Mouse (Mus musculus) heart, embryonic 14.5 days (tissue): ENCODE measurements around the gene Atrnl1. TPM values are rescaled to one million over a fixed set of nuclear protein-coding genes. Genes with fewer than 3 reads are reported as not detected.
"Not testable (repeated sequence)": the region's sequence is repeated elsewhere in the genome, so short reads cannot be mapped to it uniquely, and the experiment has no call there.

ENCODE experiments used
- ATAC-seq: fragments of 200-750 bp; cut with Nextera tagmentation; 2 replicates; pipeline ENCODE4 v1.8.0; 2017; ENCODE audit warnings: low read depth, moderate TSS enrichment; ENCODE audit not compliant: insufficient number of reproducible peaks, insufficient read depth, low FRiP score
- H3K27ac ChIP-seq, 2 experiments: fragments of 200-500 bp in 1 of 2; fragments of 300-500 bp in 1 of 2; sonication (generic) in 1 of 2; replicated peaks in 1 of 2; 2 replicates each; pipeline ENCODE4 v1.5.1; 2012 to 2014; ENCODE audit warnings: low read depth in 2 of 2, low read length in 2 of 2, control low read depth in 1 of 2, mild to moderate bottlenecking in 1 of 2, mixed read lengths in 1 of 2; ENCODE audit not compliant: control insufficient read depth in 1 of 2, insufficient read depth in 1 of 2
- H3K27me3 ChIP-seq: fragments of 300-500 bp; sonication (generic); 2 replicates; pipeline ENCODE4 v1.6.1; 2014; ENCODE audit warnings: mild to moderate bottlenecking, low read length, control low read depth; ENCODE audit not compliant: control insufficient read depth, insufficient read depth
- H3K36me3 ChIP-seq: fragments of 300-500 bp; sonication (generic); 2 replicates; pipeline ENCODE4 v1.6.1; 2014; ENCODE audit warnings: mild to moderate bottlenecking, control low read depth, low read length, mixed read lengths; ENCODE audit not compliant: control insufficient read depth, insufficient read depth
- H3K4me1 ChIP-seq, 2 experiments: fragments of 200-500 bp in 1 of 2; fragments of 300-500 bp in 1 of 2; sonication (generic) in 1 of 2; 2 replicates each; pipeline ENCODE4 v1.6.1; 2012 to 2014; ENCODE audit warnings: low read length in 2 of 2, control low read depth in 1 of 2, mixed read lengths in 1 of 2; ENCODE audit not compliant: control insufficient read depth in 2 of 2, insufficient read depth in 2 of 2
- H3K4me2 ChIP-seq: fragments of 300-500 bp; sonication (generic); 2 replicates; pipeline ENCODE4 v1.6.1; 2014; ENCODE audit warnings: mild to moderate bottlenecking, low read length
- H3K4me3 ChIP-seq, 2 experiments: fragments of 200-500 bp in 1 of 2; fragments of 300-500 bp in 1 of 2; sonication (generic) in 1 of 2; 2 replicates each; pipeline ENCODE4 v1.5.1; 2012 to 2014; ENCODE audit warnings: low read length in 2 of 2, mild to moderate bottlenecking in 2 of 2, control low read depth in 1 of 2, low read depth in 1 of 2, moderate library complexity in 1 of 2; ENCODE audit not compliant: control insufficient read depth in 1 of 2, insufficient read depth in 1 of 2
- H3K9ac ChIP-seq: fragments of 300-500 bp; sonication (generic); 2 replicates; pipeline ENCODE4 v1.6.1; 2014; ENCODE audit warnings: mild to moderate bottlenecking, low read length
- H3K9me3 ChIP-seq: fragments of 300-500 bp; sonication (generic); 2 replicates; pipeline ENCODE4 v1.6.1; 2016; ENCODE audit warnings: low read length, control low read depth; ENCODE audit not compliant: control insufficient read depth
- WGBS: fragments of 180-500 bp; shearing (Covaris S2); extraction: QIAGEN DNeasy Blood & Tissue Kit; methylation state at CpG from one replicate; pipeline ENCODE4 v1.1.7; 2014; 5-methylcytosine and 5-hydroxymethylcytosine counted together
- polyA plus RNA-seq: library from polyadenylated mRNA; unstranded; fragments of >200 nt; fragmentation: Nextera tagmentation; extraction: Ambion mirVana; gene quantifications from 2 replicates; pipeline ENCODE4 v1.2.1, GENCODE M21; 2014

Atrnl1 gene
- polyA plus RNA-seq, 1 experiment from 2014 or later, result 4.2 TPM

DNA sequence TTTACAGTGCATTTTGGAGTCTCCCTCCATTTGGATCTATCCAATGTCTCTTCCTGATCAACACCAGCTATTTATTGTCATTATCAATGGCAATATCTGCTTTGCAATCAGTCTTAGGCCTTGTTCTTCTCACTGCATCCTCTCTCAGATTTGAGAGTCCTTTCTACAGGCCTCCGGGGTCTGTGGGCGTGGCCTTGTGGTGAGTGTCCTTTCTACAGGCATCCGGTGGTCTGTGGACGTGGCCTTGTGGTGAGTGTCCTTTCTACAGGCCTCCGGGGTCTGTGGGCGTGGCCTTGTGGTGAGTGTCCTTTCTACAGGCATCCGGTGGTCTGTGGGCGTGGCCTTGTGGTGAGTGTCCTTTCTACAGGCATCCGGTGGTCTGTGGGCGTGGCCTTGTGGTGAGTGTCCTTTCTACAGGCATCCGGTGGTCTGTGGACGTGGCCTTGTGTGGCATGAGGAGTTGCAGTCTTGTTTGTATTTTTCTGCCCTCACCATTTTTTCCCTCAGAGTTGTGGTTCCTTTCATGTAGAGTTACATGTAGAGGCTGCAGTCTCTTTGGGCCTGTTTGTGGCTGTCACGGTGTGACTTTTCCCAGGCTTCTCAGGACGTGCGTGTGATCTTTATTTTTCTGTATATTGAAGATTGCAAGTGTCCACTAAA is 383.5 kb downstream of the Atrnl1 start:
- H3K4me3 ChIP-seq, H3K27me3 ChIP-seq, H3K9me3 ChIP-seq, H3K9ac ChIP-seq, H3K36me3 ChIP-seq, H3K4me2 ChIP-seq, ATAC-seq, H3K4me1 ChIP-seq, H3K27ac ChIP-seq: not testable (repeated sequence)
- 87% methylated on average over 15 of the region's 15 CpGs for WGBS

DNA sequence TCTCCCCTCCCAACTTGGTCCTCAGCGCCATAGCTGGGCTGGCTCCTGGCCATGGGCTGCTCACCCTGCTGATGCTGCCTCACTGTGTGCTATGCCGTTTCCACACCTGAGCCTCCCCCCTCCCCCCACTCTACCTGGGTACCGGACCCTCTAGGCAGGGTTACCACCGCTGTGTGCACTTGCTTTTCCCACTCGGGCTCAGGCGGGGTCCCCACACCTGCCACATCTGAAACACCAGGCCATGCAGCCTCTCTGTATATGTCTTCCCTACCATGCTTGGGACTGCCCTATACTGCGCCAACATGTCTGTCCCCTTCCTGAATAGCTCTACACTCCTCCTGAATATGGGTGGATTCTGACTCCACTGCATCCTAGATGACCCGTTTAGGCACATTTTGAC is 384.2 kb downstream of the Atrnl1 start:
- H3K4me3 ChIP-seq, result no peak overlapping the region
- 91% methylated on average over 8 of the region's 8 CpGs for WGBS
- no peaks in the 10 kb centered on the region for H3K9me3 ChIP-seq
- no peaks in the 10 kb centered on the region for H3K4me1 ChIP-seq
- no peak overlapping the region for H3K27ac ChIP-seq
- no peak for ATAC-seq
- no peaks in the 10 kb centered on the region for H3K27me3 ChIP-seq
- no peaks in the 10 kb centered on the region for H3K36me3 ChIP-seq
- H3K4me2 ChIP-seq, result no peak overlapping the region
- no peak overlapping the region for H3K9ac ChIP-seq

DNA sequence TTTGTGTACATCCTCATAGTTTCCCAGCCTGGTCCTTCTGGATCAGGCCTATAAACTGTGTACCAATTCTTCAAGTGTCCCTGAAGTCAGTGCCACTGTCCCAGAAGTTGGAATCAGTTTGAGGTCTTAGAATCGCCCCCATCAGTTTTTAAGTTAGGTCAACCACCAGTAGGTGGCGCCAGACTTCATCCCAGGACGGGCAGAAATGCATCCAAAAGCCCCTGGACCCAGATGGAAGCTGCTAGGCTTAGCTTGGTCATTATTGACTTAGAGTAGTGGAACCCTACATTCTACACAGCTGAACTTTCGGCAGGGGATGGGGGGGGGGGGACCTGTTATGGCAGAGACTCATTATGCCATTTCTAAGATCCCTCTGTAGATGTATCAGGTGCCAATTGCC is 387.1 kb downstream of the Atrnl1 start:
- Histone ChIP-seq H3K9ac (no peak overlapping the region), H3K9me3 (no peaks in the 10 kb centered on the region), H3K36me3 (no peaks in the 10 kb centered on the region), H3K4me1 (no peaks in the 10 kb centered on the region), H3K4me2 (no peak overlapping the region), H3K27ac (no peak overlapping the region), H3K27me3 (no peaks in the 10 kb centered on the region), H3K4me3 (no peak overlapping the region)
- WGBS, result 41% methylated on average over 4 of the region's 4 CpGs
- no peak for ATAC-seq

DNA sequence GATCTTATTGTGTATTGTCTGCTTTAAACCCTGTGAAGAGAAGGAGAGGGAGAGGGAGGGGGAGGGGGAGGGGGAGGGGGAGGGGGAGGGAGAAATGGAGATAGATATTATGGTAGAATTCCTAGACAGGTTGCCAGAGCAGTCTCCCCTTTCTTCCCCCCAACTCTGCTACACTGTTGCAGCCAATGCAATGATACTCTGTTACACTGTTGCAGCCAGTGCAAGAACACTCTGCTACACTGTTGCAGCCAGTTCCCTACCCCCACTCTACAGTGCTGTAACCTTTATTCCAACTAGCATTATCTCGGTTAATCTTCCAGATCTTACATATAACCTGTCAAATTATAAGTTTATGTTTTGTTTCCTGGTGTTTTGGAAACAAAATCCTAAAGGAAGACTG is 400.8 kb downstream of the Atrnl1 start:
- Histone ChIP-seq H3K36me3 (no peaks in the 10 kb centered on the region), H3K9me3 (no peaks in the 10 kb centered on the region), H3K27me3 (no peaks in the 10 kb centered on the region), H3K27ac (no peak overlapping the region), H3K4me2 (no peak overlapping the region), H3K4me3 (no peak overlapping the region), H3K4me1 (peaks cover 2 to 6% of the 10 kb centered on the region in 2 experiments; a peak in 2 of 4 replicates), H3K9ac (no peak overlapping the region)
- ATAC-seq, result no peak
- 79% methylated on average over 1 of the region's 1 CpGs for WGBS

DNA sequence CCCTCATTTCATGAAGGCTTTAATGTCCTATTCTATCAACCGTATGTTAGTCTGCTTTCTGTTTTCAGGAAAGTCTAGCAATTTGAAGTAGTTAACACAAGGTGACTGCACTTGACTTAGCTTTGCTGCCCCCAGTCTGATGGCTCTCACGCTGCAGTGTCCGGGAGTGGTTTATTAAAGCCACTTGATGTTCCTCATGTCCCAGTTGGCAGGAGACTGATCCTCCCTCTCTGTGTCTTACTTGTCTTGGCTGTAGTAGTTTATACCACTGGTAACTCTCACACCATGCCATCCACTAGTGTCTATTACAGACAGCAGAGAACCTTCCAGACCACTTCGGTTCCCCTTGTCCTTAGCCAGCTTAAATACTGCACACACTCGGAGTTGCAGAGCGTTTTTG is 404.9 kb downstream of the Atrnl1 start:
- 93% methylated on average over 6 of the region's 6 CpGs for WGBS
- peaks cover 9 to 18% of the 10 kb centered on the region in 2 experiments; a peak in 3 of 4 replicates for H3K4me1 ChIP-seq
- H3K4me2 ChIP-seq, result no peak overlapping the region

DNA sequence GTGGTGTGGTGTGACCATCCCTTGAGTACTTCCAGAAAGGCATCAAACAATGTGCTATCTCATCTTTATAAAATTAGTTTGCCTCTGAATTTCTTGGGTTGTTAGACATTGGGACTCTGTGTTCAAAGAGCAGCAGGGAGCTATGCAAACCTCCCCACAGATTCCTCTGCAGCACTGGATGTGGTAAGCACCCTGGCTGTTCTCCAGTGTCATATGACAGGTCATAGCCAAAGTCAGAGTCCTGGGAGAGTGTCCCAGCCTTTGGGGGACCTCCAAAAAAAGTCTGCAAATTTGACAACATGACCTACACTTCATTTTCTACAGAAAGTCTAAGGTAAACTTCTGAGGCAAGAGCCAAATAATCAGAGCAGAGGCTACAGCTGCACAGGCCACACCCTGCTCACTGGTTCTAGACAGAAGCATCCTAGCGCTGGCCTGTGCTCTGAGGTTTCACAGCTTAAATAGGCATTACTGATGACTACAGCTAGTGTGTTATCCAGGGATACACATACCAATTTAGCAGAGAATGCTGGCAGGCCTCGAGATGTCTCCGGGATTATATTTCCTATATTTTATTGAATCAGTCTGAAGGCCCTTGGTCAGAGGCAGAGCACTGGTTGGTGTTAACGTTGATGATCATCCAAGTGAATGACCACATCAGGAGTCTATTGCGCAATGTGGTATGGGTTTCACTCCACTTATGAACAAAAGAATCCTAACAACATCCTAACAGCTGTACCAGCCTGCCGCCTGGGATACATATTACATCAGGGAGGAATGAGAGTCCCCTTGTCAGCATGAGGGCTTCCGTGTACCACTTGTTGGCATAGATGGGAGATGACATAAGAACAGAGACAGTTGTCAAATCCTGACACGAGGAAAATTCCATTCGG is 406.0 kb downstream of the Atrnl1 start:
- H3K9ac ChIP-seq, result no peak overlapping the region
- H3K4me2 ChIP-seq, result no peak overlapping the region
- H3K4me3 ChIP-seq, result no peak overlapping the region
- no peak for ATAC-seq
- 70% methylated on average over 9 of the region's 9 CpGs for WGBS
- H3K36me3 ChIP-seq, result no peaks in the 10 kb centered on the region
- no peaks in the 10 kb centered on the region for H3K27me3 ChIP-seq
- H3K27ac ChIP-seq, result no peak overlapping the region
- peaks cover 9 to 18% of the 10 kb centered on the region in 2 experiments; a peak in 3 of 4 replicates for H3K4me1 ChIP-seq
- H3K9me3 ChIP-seq, result no peaks in the 10 kb centered on the region

More for the DNA sequence above, 404.9 kb downstream of the Atrnl1 start:
- no peak for ATAC-seq
- no peak overlapping the region for H3K4me3 ChIP-seq
- no peak overlapping the region for H3K27ac ChIP-seq
- no peak overlapping the region for H3K9ac ChIP-seq
- H3K9me3 ChIP-seq, result no peaks in the 10 kb centered on the region
- no peaks in the 10 kb centered on the region for H3K27me3 ChIP-seq
- H3K36me3 ChIP-seq, result no peaks in the 10 kb centered on the region

DNA sequence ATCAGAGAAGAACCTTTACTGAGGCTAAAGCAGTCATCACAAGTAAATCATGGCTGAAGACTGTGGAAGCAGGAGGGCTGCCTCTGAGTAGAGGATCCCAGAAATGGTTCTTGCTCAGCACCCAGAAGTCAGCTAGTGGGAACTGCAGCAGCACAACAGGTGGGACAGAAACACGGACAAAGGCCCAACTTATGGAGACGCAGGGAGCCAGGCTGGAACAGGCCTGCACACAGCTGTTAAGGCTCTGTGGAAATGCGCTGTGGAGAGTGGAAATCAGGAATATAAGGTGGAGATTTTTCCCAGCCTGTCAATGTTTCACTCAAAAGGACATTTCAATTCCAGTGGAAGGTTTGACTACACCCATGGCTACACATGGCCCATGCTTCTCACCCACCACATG is 406.6 kb downstream of the Atrnl1 start:
- WGBS, result 94% methylated on average over 3 of the region's 3 CpGs
- Histone ChIP-seq H3K36me3 (no peaks in the 10 kb centered on the region), H3K4me3 (no peak overlapping the region), H3K9me3 (no peaks in the 10 kb centered on the region), H3K4me1 (peaks cover 9 to 18% of the 10 kb centered on the region in 2 experiments; a peak in 3 of 4 replicates), H3K9ac (no peak overlapping the region), H3K27ac (no peak overlapping the region), H3K4me2 (no peak overlapping the region), H3K27me3 (no peaks in the 10 kb centered on the region)
- no peak for ATAC-seq
